8 mouse cellular contexts compared by ENCODE assay signal in the genomic region with DNA sequence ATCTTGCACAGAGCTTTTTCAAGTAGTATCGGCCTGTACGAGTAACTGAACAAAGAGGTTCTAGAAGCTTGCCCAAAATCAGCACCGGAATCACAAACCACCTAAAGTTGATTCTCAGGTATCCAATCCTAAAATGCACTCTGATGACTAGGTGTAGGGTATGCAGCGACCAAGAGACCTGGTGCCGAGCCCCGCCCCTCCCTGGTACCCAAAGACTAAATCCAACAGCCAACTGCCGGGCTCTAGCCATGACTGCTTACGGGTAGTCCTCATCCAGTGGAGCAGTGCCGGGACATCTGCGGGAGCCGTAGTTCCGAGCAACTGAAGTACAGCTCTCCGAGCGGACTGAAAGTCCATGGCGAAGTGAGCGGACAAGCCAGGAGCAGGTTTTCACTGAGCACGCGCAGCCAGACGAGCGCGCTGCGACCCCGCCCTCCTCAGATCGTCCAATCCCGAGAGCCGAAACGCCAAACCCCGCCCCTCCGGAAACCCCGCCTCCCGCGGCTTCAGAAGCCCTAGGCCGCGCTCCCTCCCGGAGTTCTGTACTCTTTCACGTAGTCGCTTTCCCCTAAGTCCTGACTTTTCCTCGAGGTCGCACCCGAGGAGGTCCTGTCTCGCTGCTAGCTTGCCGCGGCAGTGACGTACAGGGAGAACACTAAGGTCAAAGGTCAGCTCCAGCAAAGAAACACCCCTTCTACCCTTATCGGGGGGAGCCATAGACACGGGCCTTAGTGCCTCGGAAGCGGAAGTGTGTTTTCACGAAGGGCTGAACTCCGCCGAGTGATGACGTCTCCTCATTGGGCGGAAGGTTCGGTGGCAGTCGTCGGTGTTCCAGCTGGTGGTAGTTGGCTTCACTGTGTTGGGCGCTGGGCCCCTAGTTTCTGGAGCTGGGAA. TPM values are rescaled to one million over a fixed set of nuclear protein-coding genes. Genes with fewer than 3 reads are reported as not detected.
A peak's percentile ranks its signal among the peaks of the same experiment; 100 is the strongest.
DNase-seq lines count a peak whose midpoint lies in the region; ATAC-seq lines count a peak whose summit lies in the region.
"Not testable (repeated sequence)": the region's sequence is repeated elsewhere in the genome, so short reads cannot be mapped to it uniquely, and the experiment has no call there.

A gene (plus strand): TSS at position 543 of the 894 bp plus-strand sequence.

- H3K4me1 ChIP-seq in hindbrain, embryonic 12.5 days; liver, embryonic 13.5 days (replicated peaks); midbrain, embryonic 15.5 days: not testable (repeated sequence)

- DNase-seq in adrenal gland, postnatal 25 days; layer of hippocampus, postnatal 14 days (ENCODE audit: low spot score in 2 of 2); liver, embryonic 13.5 days; thymus, postnatal 0 days (ENCODE audit: low spot score): not testable (repeated sequence)

- ATAC-seq in erythroid progenitor cell, adult 5-6 weeks (replicated peaks; ENCODE audit: low FRiP score, poor library complexity, severe bottlenecking), result peak; percentile 94
- peak; percentile 80 for ATAC-seq in granulocyte monocyte progenitor cell, adult 5-6 weeks (replicated peaks; ENCODE audit: poor library complexity, severe bottlenecking)
- ATAC-seq in hindbrain, embryonic 12.5 days (ENCODE audit: low FRiP score), result peak; percentile 99
- peak; percentile 95 for ATAC-seq in liver, embryonic 13.5 days (ENCODE audit: low read depth)
- peak; percentile 99 for ATAC-seq in midbrain, embryonic 15.5 days (replicated peaks)

- H3K9me3 ChIP-seq in hindbrain, embryonic 12.5 days (replicated peaks); liver, embryonic 13.5 days (replicated peaks); midbrain, embryonic 15.5 days: not testable (repeated sequence)

- no CpG with 5 or more reads among the region's 57 CpGs for WGBS in hindbrain, embryonic 12.5 days
- WGBS in liver, embryonic 13.5 days (ENCODE audit: insufficient replicate concordance), result no CpG with 5 or more reads among the region's 57 CpGs
- WGBS in midbrain, embryonic 15.5 days, result no CpG with 5 or more reads among the region's 57 CpGs

- not testable (repeated sequence) for H3K9ac ChIP-seq in hindbrain, embryonic 12.5 days; midbrain, embryonic 15.5 days
- H3K9ac ChIP-seq in liver, embryonic 13.5 days, result peak within 1 kb of the TSS; percentile 62

- not testable (repeated sequence) for H3K36me3 ChIP-seq in hindbrain, embryonic 12.5 days; liver, embryonic 13.5 days; midbrain, embryonic 15.5 days (replicated peaks)

- not testable (repeated sequence) for H3K27ac ChIP-seq in hindbrain, embryonic 12.5 days; liver, embryonic 13.5 days; midbrain, embryonic 15.5 days

- 0 out of 2 replicates have a peak within 1 kb of the TSS, but pooled peaks have one; percentile 29 for H3K4me2 ChIP-seq in hindbrain, embryonic 12.5 days (replicated peaks)
- H3K4me2 ChIP-seq in liver, embryonic 13.5 days, result peak within 1 kb of the TSS; percentile 45
- peak within 1 kb of the TSS; percentile 32; the same call in 1 of the 2 replicates for H3K4me2 ChIP-seq in midbrain, embryonic 15.5 days

- H3K27me3 ChIP-seq in hindbrain, embryonic 12.5 days; liver, embryonic 13.5 days; midbrain, embryonic 15.5 days (replicated peaks): not testable (repeated sequence)

- H3K4me3 ChIP-seq in hindbrain, embryonic 12.5 days, result peak within 1 kb of the TSS; percentile 36
- peak within 1 kb of the TSS; percentile 59 for H3K4me3 ChIP-seq in liver, embryonic 13.5 days (replicated peaks)
- H3K4me3 ChIP-seq in midbrain, embryonic 15.5 days, result peak within 1 kb of the TSS; percentile 39

RNA-seq across cellular contexts. Expression of the gene that starts here (rescaled TPM):
- total RNA-seq in adrenal gland, postnatal 25 days (2021), result 54.8 and 58.7 TPM in 2 replicates
- total RNA-seq in erythroid progenitor cell, adult 5-6 weeks (2015; ENCODE audit: low replicate concordance), result 14.4 and 25.6 TPM in 2 replicates
- 28.4 and 30.2 TPM in 2 replicates for total RNA-seq in erythroid progenitor cell, adult 5-6 weeks (2017; ENCODE audit: low replicate concordance)
- 39.1 and 52.6 TPM in 2 replicates for total RNA-seq in granulocyte monocyte progenitor cell, adult 5-6 weeks (2014; fragmentation: Nextera tagmentation)
- 102 and 105 TPM in 2 replicates for total RNA-seq in granulocyte monocyte progenitor cell, adult 5-6 weeks (2017)
- 71.0 and 84.8 TPM in 2 replicates for polyA plus RNA-seq in hindbrain, embryonic 12.5 days (2016; fragmentation: Nextera tagmentation; extraction: Ambion mirVana)
- total RNA-seq in layer of hippocampus, postnatal 14 days (2021), result 10 to 100 TPM; 36.7 to 38.1 TPM
- polyA plus RNA-seq in liver, embryonic 13.5 days (2015; fragmentation: Nextera tagmentation; extraction: Ambion mirVana), result 40.8 and 57.3 TPM in 2 replicates
- polyA plus RNA-seq in midbrain, embryonic 15.5 days (2015; fragmentation: Nextera tagmentation; extraction: Ambion mirVana), result 66.2 and 71.0 TPM in 2 replicates
- polyA plus RNA-seq in thymus, postnatal 0 days (2015; fragmentation: Nextera tagmentation; extraction: Ambion mirVana), result 72.5 and 81.4 TPM in 2 replicates
